Mouse (Mus musculus): ENCODE measurements around the gene Selenoh. TPM values are rescaled to one million over a fixed set of nuclear protein-coding genes. Genes with fewer than 3 reads are reported as not detected.
A peak's percentile ranks its signal among the peaks of the same experiment; 100 is the strongest.
"Not testable (repeated sequence)": the region's sequence is repeated elsewhere in the genome, so short reads cannot be mapped to it uniquely, and the experiment has no call there.

Selenoh gene
- total RNA-seq, 1 experiment from 2014 or later = 81.5 TPM

DNA sequence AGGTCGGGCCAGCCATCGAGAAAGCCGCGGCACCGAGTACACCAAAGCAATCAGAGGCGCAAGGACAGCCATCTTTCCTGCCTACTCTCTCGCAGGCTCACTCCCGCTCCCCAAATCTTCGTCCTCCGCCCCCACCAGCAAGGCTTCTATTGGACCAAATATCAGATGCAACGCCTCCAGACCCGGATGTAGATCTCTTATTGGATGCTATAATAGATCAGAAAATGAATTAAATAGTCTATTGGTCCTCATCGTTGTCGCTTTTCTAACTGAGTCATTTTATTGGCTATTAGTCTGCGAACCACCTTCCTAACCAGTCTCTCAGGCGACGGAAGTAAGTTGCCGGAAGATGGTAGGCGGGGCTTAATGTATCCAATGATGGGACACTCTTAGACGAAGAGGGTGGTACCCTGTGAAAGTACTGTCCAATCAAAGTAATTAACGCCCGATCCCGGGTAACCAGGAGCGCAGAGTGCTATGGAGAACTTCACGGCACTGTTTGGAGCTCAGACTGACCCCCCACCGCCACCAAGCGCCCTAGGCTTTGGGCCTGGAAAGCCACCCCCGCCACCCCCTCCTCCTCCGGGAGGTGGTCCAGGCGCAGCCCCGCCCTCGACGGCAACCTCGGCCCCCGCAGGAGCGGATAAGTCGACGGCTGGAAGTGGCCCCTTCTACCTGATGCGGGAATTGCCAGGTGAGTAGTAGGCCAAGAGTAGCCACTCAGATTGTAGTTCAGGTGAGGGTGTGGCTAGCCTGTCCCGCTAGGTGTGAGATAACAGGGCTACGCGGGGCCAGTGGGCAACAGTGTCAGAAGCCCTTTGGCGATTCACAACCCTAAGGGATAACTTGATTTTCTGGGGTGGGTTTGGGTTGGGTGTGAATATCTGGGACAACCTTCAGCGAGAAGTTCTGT is 7.7 kb upstream of the Selenoh start, which contains the start of the genes Gm28635 and Med19:
Gene Gm28635 (minus strand): TSS at position 74 of the 913 bp plus-strand sequence.
Gene Med19 (plus strand): TSS at position 435 of the 913 bp plus-strand sequence.
- ATAC-seq (replicated peaks in 1 of 2; ENCODE audit: insufficient read depth in 1 of 2, low FRiP score in 2 of 2, low TSS enrichment in 1 of 2, low read depth in 1 of 2, poor library complexity in 2 of 2, severe bottlenecking in 2 of 2) = peak; percentile 98 to 99

DNA sequence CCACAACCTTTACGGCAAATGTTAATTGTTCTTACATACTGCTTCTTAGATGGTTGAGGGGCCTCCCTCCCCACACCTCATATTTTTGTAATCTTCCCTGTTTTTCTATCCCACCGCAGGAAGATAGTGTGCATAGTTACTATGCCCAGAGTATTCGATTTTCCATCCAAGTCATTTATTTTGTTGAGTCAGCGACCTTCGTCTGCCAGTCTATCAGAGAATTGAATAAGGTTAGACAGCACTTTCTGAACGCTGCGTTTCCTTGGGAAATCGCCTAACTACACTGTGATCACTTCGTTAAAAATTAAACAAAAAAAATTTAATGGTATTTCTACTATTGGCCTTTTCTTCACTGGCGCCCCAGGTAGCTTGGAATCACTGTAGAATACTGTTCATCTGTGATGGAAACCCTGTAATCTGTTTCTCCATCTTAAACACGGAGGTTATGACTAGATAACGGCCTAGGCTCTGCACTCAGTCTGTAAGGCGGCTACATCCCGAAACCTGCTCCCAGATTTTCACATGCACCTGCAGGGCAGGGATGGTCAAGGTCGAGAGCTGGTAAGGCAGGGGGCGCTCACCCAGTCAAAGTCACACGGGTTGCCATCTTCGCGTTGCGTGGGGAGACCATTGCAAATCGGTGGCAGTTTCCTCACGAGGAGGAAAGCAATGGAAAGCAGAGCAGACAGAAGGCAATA is 6.8 kb upstream of the Selenoh start:
- ATAC-seq (replicated peaks in 1 of 2; ENCODE audit: insufficient read depth in 1 of 2, low FRiP score in 2 of 2, low TSS enrichment in 1 of 2, low read depth in 1 of 2, poor library complexity in 2 of 2, severe bottlenecking in 2 of 2) = peak; percentile 15 to 52; a peak in 3 of 4 replicates

DNA sequence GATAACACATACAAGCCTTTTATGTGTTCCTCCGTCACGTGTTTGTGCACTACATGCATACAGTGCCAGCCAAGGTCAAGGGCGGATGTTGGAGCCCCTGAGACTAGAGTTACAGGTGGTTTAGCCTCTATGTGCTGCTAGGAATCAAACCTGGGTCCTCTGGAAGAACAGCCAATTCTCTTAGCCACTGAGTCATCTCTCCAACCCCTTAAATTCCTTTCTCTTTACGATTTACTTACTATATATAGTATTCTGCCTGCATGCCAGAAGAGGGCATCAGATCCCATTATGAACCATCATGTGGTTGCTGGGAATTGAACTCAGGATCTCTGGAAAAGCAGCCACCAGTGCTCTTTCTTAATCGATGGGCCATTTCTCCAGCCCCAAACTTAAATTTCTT is 965 bp upstream of the Selenoh start:
- not testable (repeated sequence) for ATAC-seq (replicated peaks in 1 of 2; ENCODE audit: insufficient read depth in 1 of 2, low FRiP score in 2 of 2, low TSS enrichment in 1 of 2, low read depth in 1 of 2, poor library complexity in 2 of 2, severe bottlenecking in 2 of 2)

DNA sequence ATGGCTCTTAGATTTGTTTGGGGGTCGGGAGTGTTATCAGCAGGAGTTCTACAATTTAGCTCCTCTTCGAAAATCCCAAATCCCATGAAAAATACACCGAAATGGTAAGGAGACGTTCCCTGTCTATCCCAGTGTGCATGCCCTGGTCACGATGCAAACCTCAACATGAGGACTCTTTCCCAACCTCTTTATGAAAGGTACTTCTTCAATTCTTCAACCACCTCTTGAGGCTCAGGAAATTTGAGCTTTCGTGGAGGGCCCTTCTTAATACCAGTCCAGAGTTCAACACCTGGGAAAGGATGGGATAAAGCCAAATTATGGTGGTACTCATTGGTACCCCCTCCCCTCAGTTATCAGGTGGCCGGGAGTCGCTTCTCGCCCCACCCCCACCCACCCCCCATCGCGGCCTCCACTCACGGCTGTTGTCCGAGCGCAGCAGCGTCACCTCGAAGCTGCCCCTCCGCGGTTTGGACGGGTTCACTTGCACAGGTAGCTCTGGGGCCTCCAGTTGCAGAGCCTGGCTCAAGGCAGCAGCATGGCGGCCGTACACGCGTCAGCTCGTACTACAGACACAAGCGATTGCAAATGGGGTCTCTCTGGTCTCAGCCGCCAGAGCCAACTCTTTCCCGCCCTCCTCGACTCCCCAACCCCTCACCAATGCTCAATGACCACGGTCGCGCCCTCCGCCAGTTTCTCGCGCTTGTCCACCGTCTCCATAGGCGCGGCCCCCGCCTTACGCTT is 572 bp downstream of the Selenoh start:
- ATAC-seq (replicated peaks in 1 of 2; ENCODE audit: insufficient read depth in 1 of 2, low FRiP score in 2 of 2, low TSS enrichment in 1 of 2, low read depth in 1 of 2, poor library complexity in 2 of 2, severe bottlenecking in 2 of 2) = peak; percentile 39 to 44

DNA sequence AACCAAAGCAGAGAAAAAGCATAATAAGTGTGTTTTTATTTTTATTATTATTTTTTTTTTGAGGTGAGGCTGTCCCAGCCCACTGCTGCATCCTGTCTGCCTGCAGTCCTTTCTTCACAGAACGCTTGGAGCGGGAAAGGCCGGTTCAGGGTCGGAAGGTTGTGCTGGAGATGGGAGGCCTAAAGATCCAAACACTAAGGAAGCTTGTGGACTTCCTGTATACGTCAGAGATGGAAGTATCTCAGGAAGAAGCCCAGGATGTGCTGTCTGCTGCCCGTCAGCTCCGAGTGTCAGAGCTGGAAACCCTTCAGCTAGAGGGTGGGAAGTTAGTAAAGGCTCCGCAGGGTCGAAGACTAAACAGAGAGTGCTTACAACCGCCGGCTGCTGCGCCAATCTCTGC is 4.5 kb downstream of the Selenoh start:
- ATAC-seq (replicated peaks in 1 of 2; ENCODE audit: insufficient read depth in 1 of 2, low FRiP score in 2 of 2, low TSS enrichment in 1 of 2, low read depth in 1 of 2, poor library complexity in 2 of 2, severe bottlenecking in 2 of 2) = no peak

DNA sequence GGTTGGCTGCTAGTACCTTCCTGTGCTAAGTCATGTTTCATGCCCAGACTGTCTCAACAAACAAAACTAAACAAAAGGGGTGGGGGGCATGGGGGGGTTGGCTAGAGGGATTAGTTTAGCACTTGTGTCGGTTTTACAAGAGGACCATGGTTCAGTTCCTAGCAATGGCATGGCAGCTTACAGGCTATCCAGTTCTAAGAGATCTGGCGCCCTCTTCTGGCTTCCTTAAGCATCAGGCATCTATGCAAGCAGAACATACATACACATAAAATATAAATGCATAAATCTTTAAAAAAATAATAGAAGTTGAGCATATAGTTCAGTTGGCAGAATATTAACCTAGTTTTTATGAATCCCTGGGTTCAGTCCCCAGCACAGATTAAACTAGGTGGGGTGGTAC is 7.7 kb downstream of the Selenoh start:
- peak in 1 of 2 experiments; percentile 54; a peak in 1 of 4 replicates for ATAC-seq (replicated peaks in 1 of 2; ENCODE audit: insufficient read depth in 1 of 2, low FRiP score in 2 of 2, low TSS enrichment in 1 of 2, low read depth in 1 of 2, poor library complexity in 2 of 2, severe bottlenecking in 2 of 2)

DNA sequence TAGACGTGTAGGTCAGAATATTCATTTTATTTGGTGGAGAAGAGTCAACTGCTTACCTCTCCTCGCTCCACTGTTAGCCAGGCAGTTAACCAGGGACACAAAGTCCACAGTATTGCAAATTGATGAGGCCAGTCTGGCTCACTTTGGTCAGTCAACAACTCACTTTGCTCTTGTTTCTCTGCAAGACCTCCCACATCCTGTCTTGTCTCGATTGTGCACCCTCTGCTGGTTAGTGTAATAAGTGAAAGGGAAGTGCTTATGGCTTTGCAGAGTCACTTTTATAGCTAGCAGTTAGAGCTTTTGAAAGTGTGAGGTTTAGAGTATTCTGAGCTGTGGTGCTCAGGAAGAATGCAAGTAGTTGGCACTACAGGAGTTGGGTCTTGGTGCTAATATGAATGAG is 10.3 kb downstream of the Selenoh start:
- peak; percentile 79 to 83 for ATAC-seq (replicated peaks in 1 of 2; ENCODE audit: insufficient read depth in 1 of 2, low FRiP score in 2 of 2, low TSS enrichment in 1 of 2, low read depth in 1 of 2, poor library complexity in 2 of 2, severe bottlenecking in 2 of 2)

DNA sequence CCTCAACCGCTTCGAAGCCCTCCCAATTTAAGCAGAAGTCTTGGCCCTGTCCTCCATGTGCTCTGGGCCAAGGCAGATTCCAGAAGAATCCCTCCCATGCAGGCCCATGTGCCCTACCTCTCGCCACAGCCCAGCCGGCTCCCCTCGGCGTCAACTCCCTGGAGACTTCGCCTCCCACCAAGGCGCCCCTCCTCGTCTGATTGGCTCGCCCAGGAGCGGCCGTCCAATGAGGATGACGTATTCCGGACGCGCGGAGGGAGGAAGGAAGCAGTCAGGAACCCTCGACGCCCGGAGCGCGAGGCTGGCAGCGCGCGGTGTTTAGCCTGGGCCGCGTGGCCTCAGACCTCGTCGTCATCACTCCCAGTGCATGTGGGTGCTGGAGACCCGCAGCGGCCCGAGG is 11.8 kb downstream of the Selenoh start, which contains the start of gene Btbd18:
Gene Btbd18 (plus strand): TSS at position 274 of the 400 bp plus-strand sequence.
- no peak for ATAC-seq (replicated peaks in 1 of 2; ENCODE audit: insufficient read depth in 1 of 2, low FRiP score in 2 of 2, low TSS enrichment in 1 of 2, low read depth in 1 of 2, poor library complexity in 2 of 2, severe bottlenecking in 2 of 2)

DNA sequence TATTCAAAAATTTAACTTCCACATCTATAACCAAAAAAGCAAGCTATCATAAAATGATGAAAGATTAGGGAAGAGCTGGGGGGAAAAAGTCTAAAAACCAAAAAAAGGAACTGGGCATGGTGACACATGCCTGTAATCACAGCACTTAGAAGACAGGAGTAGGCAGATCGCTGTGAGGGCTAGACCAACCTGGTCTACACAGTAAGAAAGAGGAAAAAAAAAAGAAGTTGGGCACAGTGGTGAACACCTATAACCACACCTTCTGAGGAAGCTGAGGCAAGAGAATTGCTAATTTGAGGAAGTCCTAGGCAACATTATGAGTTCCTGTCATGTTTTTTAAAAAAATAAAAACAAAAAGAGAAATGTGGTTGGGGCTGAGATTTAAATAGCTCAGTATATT is 14.7 kb downstream of the Selenoh start:
- peak; percentile 88 to 93 for ATAC-seq (replicated peaks in 1 of 2; ENCODE audit: insufficient read depth in 1 of 2, low FRiP score in 2 of 2, low TSS enrichment in 1 of 2, low read depth in 1 of 2, poor library complexity in 2 of 2, severe bottlenecking in 2 of 2)

DNA sequence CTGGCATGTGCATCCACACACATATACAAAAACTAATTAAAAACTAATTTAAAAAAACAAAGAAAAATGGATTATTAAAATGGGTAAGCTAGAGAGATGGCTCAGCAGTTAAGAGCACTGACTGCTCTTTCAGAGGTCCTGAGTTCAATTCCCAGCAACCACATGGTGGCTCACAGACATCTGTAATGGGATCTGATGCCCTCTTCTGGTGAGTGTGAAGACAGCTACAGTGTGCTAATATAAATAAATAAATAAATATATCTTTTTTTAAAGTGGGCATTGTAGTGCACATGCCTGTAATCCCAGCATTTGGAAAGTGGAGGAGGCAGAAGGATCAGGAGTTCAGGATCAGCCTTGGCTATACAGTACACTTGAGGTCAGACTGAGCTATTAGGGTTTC is 17.2 kb downstream of the Selenoh start:
- no peak for ATAC-seq (replicated peaks in 1 of 2; ENCODE audit: insufficient read depth in 1 of 2, low FRiP score in 2 of 2, low TSS enrichment in 1 of 2, low read depth in 1 of 2, poor library complexity in 2 of 2, severe bottlenecking in 2 of 2)

DNA sequence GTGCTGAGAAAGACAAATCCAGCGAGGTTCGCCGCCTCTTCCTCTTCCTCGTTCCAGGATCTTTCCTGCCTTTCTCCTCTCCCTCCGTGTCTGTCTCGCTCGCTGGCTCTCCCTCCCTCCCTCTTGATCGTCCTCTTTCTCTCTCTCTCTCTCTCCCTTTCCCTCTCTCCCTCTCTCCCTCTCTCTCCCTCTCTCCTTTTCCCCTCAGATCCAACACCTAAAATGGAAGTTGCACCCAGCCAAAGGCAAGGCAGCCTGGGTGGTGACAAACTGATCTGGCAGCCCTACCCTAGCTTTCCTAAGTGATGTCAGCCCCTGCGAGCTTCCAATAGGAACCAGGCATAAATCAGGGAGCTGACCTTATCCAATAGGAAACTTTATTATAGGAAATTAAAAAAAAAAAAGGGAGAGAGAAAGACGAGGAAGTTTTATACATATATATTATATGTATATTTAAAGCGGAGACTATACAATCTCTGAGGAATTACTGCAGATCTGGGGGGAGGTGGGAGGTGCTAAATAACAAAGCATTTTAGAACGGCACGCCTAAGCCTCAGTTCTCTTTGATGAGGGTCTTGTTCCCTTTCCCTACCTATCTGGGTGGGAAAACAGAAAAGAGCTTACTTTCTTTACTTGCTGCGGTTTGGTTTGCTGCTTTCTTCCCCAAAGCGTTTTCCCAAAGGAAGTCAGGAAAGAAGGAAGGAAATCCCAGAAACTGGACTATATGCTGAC is 19.9 kb downstream of the Selenoh start, which contains the start of gene Ctnnd1:
Gene Ctnnd1 (minus strand): TSS at position 302 of the 732 bp plus-strand sequence.
- peak; percentile 89 to 94 for ATAC-seq (replicated peaks in 1 of 2; ENCODE audit: insufficient read depth in 1 of 2, low FRiP score in 2 of 2, low TSS enrichment in 1 of 2, low read depth in 1 of 2, poor library complexity in 2 of 2, severe bottlenecking in 2 of 2)

DNA sequence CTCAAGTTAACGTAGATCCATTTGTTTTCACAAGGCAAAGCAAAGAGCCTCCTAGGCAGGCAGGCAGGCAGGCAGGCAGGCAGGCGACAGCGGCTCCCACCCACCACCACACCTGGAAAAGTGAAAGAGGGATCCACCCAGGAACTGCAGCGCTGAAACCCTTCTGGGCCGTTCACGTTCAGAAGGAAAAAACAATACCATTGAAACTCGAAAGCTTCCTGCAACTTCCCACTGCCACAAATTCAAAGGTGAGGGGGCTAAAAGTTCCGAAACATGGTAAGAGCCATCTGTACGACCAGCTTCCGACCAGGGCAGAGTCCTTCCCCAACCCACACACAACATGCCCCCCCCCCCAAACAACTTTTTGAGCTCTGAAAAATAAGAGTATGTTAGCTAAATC is 20.9 kb downstream of the Selenoh start:
- ATAC-seq (replicated peaks in 1 of 2; ENCODE audit: insufficient read depth in 1 of 2, low FRiP score in 2 of 2, low TSS enrichment in 1 of 2, low read depth in 1 of 2, poor library complexity in 2 of 2, severe bottlenecking in 2 of 2) = peak; percentile 36 to 42; a peak in 1 of 4 replicates

DNA sequence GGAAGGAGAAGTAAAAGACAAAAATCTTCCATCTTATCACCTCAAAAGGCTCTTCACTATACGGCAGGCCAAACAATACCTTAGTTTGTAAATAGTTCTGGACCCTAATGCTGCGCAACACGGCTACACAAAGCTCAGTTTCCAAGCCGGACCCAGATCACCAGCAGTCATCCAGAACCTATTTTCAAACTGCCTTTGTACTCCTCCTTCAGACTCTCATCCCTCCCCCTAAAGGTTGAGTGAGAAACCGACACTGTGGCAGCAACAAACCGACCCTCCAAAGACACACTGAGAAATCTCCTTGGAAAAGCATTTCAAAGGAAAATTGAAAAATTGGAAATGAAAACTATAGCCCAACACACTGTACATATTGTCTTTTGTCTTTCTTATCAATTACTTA is 22.2 kb downstream of the Selenoh start:
- no peak for ATAC-seq (replicated peaks in 1 of 2; ENCODE audit: insufficient read depth in 1 of 2, low FRiP score in 2 of 2, low TSS enrichment in 1 of 2, low read depth in 1 of 2, poor library complexity in 2 of 2, severe bottlenecking in 2 of 2)

DNA sequence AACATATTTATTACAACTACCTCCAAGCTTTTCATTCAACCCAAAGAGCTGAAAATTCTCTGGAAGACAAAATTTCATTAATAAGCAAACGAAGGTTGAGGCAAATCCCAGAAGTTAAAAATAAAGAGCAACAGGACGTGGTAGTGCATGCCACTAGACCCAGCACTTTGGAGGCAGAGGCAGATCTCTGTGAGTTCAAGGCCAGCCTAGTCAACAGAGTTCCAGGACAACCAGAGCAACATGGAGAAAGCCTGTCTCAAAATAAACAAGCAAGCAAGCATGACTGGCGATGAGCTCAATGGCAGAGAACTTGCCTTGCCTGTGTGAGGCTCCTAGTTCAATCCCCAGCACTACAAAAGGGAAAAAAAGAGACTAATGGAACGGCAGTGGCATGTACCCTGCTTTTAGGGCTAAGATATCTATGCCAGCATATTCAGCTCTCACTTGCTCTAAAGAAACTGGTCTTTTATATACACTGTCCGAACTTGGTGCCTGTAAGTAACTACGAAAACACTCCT is 23.5 kb downstream of the Selenoh start:
- no peak for ATAC-seq (replicated peaks in 1 of 2; ENCODE audit: insufficient read depth in 1 of 2, low FRiP score in 2 of 2, low TSS enrichment in 1 of 2, low read depth in 1 of 2, poor library complexity in 2 of 2, severe bottlenecking in 2 of 2)

DNA sequence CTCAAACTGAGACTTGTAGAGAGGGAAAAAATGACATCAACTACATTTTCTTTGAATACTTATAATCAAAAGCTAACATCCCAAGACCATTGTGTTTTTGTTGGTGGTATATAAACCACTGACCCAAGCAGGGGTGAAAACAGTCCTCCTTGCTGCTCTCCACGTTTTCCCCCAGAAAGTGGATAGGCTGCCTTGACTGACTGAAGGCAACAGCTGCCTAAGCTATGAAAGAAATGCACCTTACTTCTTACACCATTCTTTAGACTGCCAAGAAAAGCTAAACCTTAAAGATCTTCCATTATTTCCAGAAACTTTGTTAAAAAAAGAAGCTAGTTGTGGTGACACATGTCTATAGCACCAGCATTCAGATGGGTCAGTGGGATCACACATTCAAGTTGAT is 24.4 kb downstream of the Selenoh start:
- no peak for ATAC-seq (replicated peaks in 1 of 2; ENCODE audit: insufficient read depth in 1 of 2, low FRiP score in 2 of 2, low TSS enrichment in 1 of 2, low read depth in 1 of 2, poor library complexity in 2 of 2, severe bottlenecking in 2 of 2)

DNA sequence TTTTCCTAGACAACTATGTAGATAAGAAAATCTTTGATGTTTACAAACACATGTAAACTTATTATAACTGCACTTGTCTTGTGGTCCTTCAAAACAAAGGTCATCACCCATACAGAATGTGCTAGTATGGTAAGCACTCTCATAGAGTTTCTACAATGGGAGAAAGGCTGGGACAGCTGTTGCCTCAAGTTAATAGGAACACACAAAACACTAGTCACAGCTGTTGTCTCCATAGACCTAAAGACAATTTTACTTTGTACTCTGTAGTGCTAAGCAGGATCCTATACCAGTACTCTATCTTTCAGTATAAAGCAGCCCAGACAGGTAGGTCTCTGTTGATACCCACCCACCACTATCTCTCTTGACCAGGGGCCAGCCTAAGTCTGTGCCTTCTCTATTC is 29.7 kb downstream of the Selenoh start:
- no peak for ATAC-seq (replicated peaks in 1 of 2; ENCODE audit: insufficient read depth in 1 of 2, low FRiP score in 2 of 2, low TSS enrichment in 1 of 2, low read depth in 1 of 2, poor library complexity in 2 of 2, severe bottlenecking in 2 of 2)

Measured in hematopoietic stem cell, adult 5-6 weeks (primary cell).